Mouse (Mus musculus) hindbrain, postnatal 0 days (tissue): ENCODE measurements around the gene Zfp689. TPM values are rescaled to one million over a fixed set of nuclear protein-coding genes. Genes with fewer than 3 reads are reported as not detected.
A peak's percentile ranks its signal among the peaks of the same experiment; 100 is the strongest.

Experiments
- ATAC-seq: fragments of 200-750 bp; cut with Nextera tagmentation; 2 replicates; pipeline ENCODE4 v1.8.0; 2017; ENCODE audit warnings: mild to moderate bottlenecking, moderate TSS enrichment, moderate library complexity
- DNase-seq: peaks from one replicate; pipeline ENCODE4 v3.0.0-alpha.2; 2015; ENCODE audit warnings: low spot score
- H3K27ac ChIP-seq: fragments of 300-500 bp; sonication (generic); 2 replicates; pipeline ENCODE4 v1.5.1; 2014; ENCODE audit warnings: mild to moderate bottlenecking
- H3K27me3 ChIP-seq: fragments of 300-500 bp; sonication (generic); 2 replicates; pipeline ENCODE4 v1.6.1; 2014; ENCODE audit warnings: low read length, mixed read lengths; ENCODE audit not compliant: insufficient read depth
- H3K36me3 ChIP-seq: fragments of 300-500 bp; sonication (generic); 2 replicates; pipeline ENCODE4 v1.6.1; 2014; ENCODE audit warnings: low read length, mixed read lengths; ENCODE audit not compliant: insufficient read depth
- H3K4me1 ChIP-seq: fragments of 300-500 bp; sonication (generic); 2 replicates; pipeline ENCODE4 v1.6.1; 2014; ENCODE audit warnings: antibody characterized with exemption, low read length, mixed read lengths; ENCODE audit not compliant: insufficient read depth
- H3K4me2 ChIP-seq: fragments of 300-500 bp; sonication (generic); 2 replicates; pipeline ENCODE4 v1.6.1; 2014; ENCODE audit warnings: low read depth, mild to moderate bottlenecking, low read length, moderate library complexity, mixed read lengths
- H3K4me3 ChIP-seq: fragments of 300-500 bp; sonication (generic); 2 replicates; pipeline ENCODE4 v1.5.1; 2014; ENCODE audit warnings: low read length
- H3K9ac ChIP-seq: fragments of 300-500 bp; sonication (generic); replicated peaks from 2 replicates; pipeline ENCODE4 v1.6.1; 2014; ENCODE audit warnings: mild to moderate bottlenecking, low read length, moderate library complexity, mixed read lengths
- H3K9me3 ChIP-seq: fragments of 300-500 bp; sonication (generic); 2 replicates; pipeline ENCODE4 v1.6.1; 2016; ENCODE audit warnings: low read length, mixed read lengths
- CTCF ChIP-seq: IDR thresholded peaks from 2 replicates; pipeline ENCODE4 v1.5.1; 2016; ENCODE audit warnings: antibody characterized with exemption, control low read depth, low read depth
- WGBS: fragments of 180-500 bp; shearing (Covaris S2); extraction: QIAGEN DNeasy Blood & Tissue Kit; methylation state at CpG from one replicate; pipeline ENCODE4 v1.1.7; 2014; 5-methylcytosine and 5-hydroxymethylcytosine counted together
- polyA plus RNA-seq: library from polyadenylated mRNA; unstranded; fragments of >200 nt; fragmentation: Nextera tagmentation; extraction: Ambion mirVana; gene quantifications from 2 replicates; pipeline ENCODE4 v1.2.1, GENCODE M21; 2015
- total RNA-seq: library from RNA; depleted of rRNA; stranded (reverse); fragments of >200 nt; gene quantifications from 2 replicates; pipeline ENCODE4 v1.2.3, GENCODE M21; 2014

The Zfp689 gene
- total and polyA plus RNA-seq, 2 experiments from 2014 or later = 7.7 to 8.6 TPM

GRCm38 (mm10) chr7:127476336-127476735, 27.4 kb upstream of the Zfp689 start:
- Histone ChIP-seq H3K9ac (no peak overlapping the region), H3K4me1 (peaks cover 24% of the 10 kb centered on the region), H3K4me3 (no peak overlapping the region), H3K4me2 (no peak overlapping the region), H3K27me3 (no peaks in the 10 kb centered on the region), H3K36me3 (peaks cover 33% of the 10 kb centered on the region), H3K9me3 (no peaks in the 10 kb centered on the region), H3K27ac (no peak overlapping the region)
- DNase-seq = no peak
- no peak for ATAC-seq
- 93% methylated on average over 11 of the region's 11 CpGs for WGBS
- no peak for TF ChIP-seq CTCF

- Histone ChIP-seq H3K36me3 (peaks cover 28% of the 10 kb centered on the region), H3K27ac (no peak overlapping the region), H3K4me1 (peaks cover 17% of the 10 kb centered on the region; the same call in 1 of the 2 replicates), H3K9me3 (no peaks in the 10 kb centered on the region), H3K4me2 (no peak overlapping the region), H3K27me3 (no peaks in the 10 kb centered on the region), H3K4me3 (no peak overlapping the region), H3K9ac (no peak overlapping the region)
- ATAC-seq (no peak), DNase-seq (no peak)
- no peak for TF ChIP-seq CTCF
- WGBS = 94% methylated on average over 11 of the region's 11 CpGs
These were observed 26.3 kb upstream of the Zfp689 start for GRCm38 (mm10) chr7:127475186-127475740.

GRCm38 (mm10) chr7:127474378-127475070, 25.6 kb upstream of the Zfp689 start:
- no peak overlapping the region for H3K4me2 ChIP-seq
- peaks cover 28% of the 10 kb centered on the region for H3K36me3 ChIP-seq
- H3K9ac ChIP-seq = no peak overlapping the region
- no peaks in the 10 kb centered on the region for H3K27me3 ChIP-seq
- no peak overlapping the region for H3K4me3 ChIP-seq
- no peak overlapping the region for H3K27ac ChIP-seq
- H3K4me1 ChIP-seq = peaks cover 14% of the 10 kb centered on the region; the same call in 1 of the 2 replicates
- WGBS = 66% methylated on average over 6 of the region's 6 CpGs
- no peak for TF ChIP-seq CTCF
- ATAC-seq (no peak), DNase-seq (no peak)
- no peaks in the 10 kb centered on the region for H3K9me3 ChIP-seq

GRCm38 (mm10) chr7:127473705-127474104, 24.7 kb upstream of the Zfp689 start:
- Histone ChIP-seq H3K4me3 (no peak overlapping the region), H3K9me3 (no peaks in the 10 kb centered on the region), H3K4me1 (peaks cover 14% of the 10 kb centered on the region; the same call in 1 of the 2 replicates), H3K4me2 (no peak overlapping the region), H3K36me3 (peaks cover 28% of the 10 kb centered on the region), H3K27ac (no peak overlapping the region), H3K27me3 (no peaks in the 10 kb centered on the region), H3K9ac (0 out of 2 replicates have a peak overlapping the region, but pooled peaks have one; percentile 28)
- DNase-seq (peak; percentile 30), ATAC-seq (no peak)
- WGBS = 80% methylated on average over 5 of the region's 5 CpGs
- peak; percentile 49 for TF ChIP-seq CTCF

- Histone ChIP-seq H3K27ac (peak overlapping the region; percentile 99), H3K4me3 (peak overlapping the region; percentile 84), H3K27me3 (no peaks in the 10 kb centered on the region), H3K36me3 (peaks cover 28% of the 10 kb centered on the region), H3K9me3 (no peaks in the 10 kb centered on the region), H3K4me1 (peaks cover 11% of the 10 kb centered on the region; the same call in 1 of the 2 replicates), H3K4me2 (peak overlapping the region; percentile 91), H3K9ac (peak overlapping the region; percentile 95)
- TF ChIP-seq CTCF = no peak
- DNase-seq (peak; percentile 42), ATAC-seq (no peak)
- 2% methylated on average over 7 of the region's 7 CpGs for WGBS
These were observed 23.1 kb upstream of the Zfp689 start for GRCm38 (mm10) chr7:127472060-127472459.

- no peaks in the 10 kb centered on the region for H3K9me3 ChIP-seq
- no peak for ATAC-seq
- H3K4me3 ChIP-seq = peak overlapping the region; percentile 84
- peak overlapping the region; percentile 91 for H3K4me2 ChIP-seq
- TF ChIP-seq CTCF = no peak
- peaks cover 8% of the 10 kb centered on the region; the same call in 1 of the 2 replicates for H3K4me1 ChIP-seq
- H3K36me3 ChIP-seq = peaks cover 28% of the 10 kb centered on the region
- peak overlapping the region; percentile 99 for H3K27ac ChIP-seq
- no peak for DNase-seq
- WGBS = 1% methylated on average over 17 of the region's 25 CpGs
- H3K27me3 ChIP-seq = no peaks in the 10 kb centered on the region
- H3K9ac ChIP-seq = peak overlapping the region; percentile 95
These were observed 22.7 kb upstream of the Zfp689 start for GRCm38 (mm10) chr7:127471646-127472010.
